Mouse (Mus musculus) kidney, adult 8-10 months (tissue): ENCODE data around the gene Iyd.
A peak's percentile ranks its signal among the peaks of the same experiment; 100 is the strongest.
"Not testable (repeated sequence)": the region's sequence is repeated elsewhere in the genome, so short reads cannot be mapped to it uniquely, and the experiment has no call there.

Experiments used
- DNase-seq, 2 experiments: peaks; one replicate each; pipeline ENCODE4 v3.0.0; 2022

Gene Iyd

GRCm38 (mm10) chr10:3540003-3540827, at the start of gene Iyd:
Gene Iyd (plus strand): TSS chr10:3540240.
- DNase-seq, result peak; percentile 82 to 85

GRCm38 (mm10) chr10:3496791-3497190, 43.2 kb upstream of the Iyd start:
- no peak for DNase-seq

GRCm38 (mm10) chr10:3500846-3501245, 39.2 kb upstream of the Iyd start:
- not testable (repeated sequence) for DNase-seq

- DNase-seq, result peak; percentile 9 to 35
Observed at GRCm38 (mm10) chr10:3507484-3508221, 32.4 kb upstream of the Iyd start.

GRCm38 (mm10) chr10:3508222-3508588, 31.8 kb upstream of the Iyd start:
- no peak for DNase-seq

GRCm38 (mm10) chr10:3508746-3509145, 31.3 kb upstream of the Iyd start:
- no peak for DNase-seq

- no peak for DNase-seq
Observed at GRCm38 (mm10) chr10:3509663-3510277, 30.3 kb upstream of the Iyd start.

- no peak for DNase-seq
Observed at GRCm38 (mm10) chr10:3510486-3510885, 29.6 kb upstream of the Iyd start.

- DNase-seq, result no peak
Observed at GRCm38 (mm10) chr10:3511401-3511800, 28.6 kb upstream of the Iyd start.

- DNase-seq, result peak in 1 of 2 experiments; percentile 21
Observed at GRCm38 (mm10) chr10:3512620-3513305, 27.3 kb upstream of the Iyd start.

GRCm38 (mm10) chr10:3513947-3514346, 26.1 kb upstream of the Iyd start:
- no peak for DNase-seq

- DNase-seq, result no peak
Observed at GRCm38 (mm10) chr10:3514634-3515033, 25.4 kb upstream of the Iyd start.

- DNase-seq, result no peak
Observed at GRCm38 (mm10) chr10:3516442-3516841, 23.6 kb upstream of the Iyd start.

GRCm38 (mm10) chr10:3523044-3523793, 16.8 kb upstream of the Iyd start:
- DNase-seq, result no peak

- DNase-seq, result no peak
Observed at GRCm38 (mm10) chr10:3524513-3524912, 15.5 kb upstream of the Iyd start.

- no peak for DNase-seq
Observed at GRCm38 (mm10) chr10:3525420-3526019, 14.5 kb upstream of the Iyd start.

GRCm38 (mm10) chr10:3529807-3530206, 10.2 kb upstream of the Iyd start:
- peak in 1 of 2 experiments; percentile 9 for DNase-seq

GRCm38 (mm10) chr10:3530661-3531060, 9.4 kb upstream of the Iyd start:
- no peak for DNase-seq

GRCm38 (mm10) chr10:3531375-3531774, 8.7 kb upstream of the Iyd start:
- peak; percentile 51 to 76 for DNase-seq

- DNase-seq, result peak; percentile 17 to 58
Observed at GRCm38 (mm10) chr10:3534445-3534844, 5.6 kb upstream of the Iyd start.

- DNase-seq, result no peak
Observed at GRCm38 (mm10) chr10:3536361-3536760, 3.7 kb upstream of the Iyd start.

- DNase-seq, result no peak
Observed at GRCm38 (mm10) chr10:3549384-3549783, 9.3 kb downstream of the Iyd start.
